Mouse (Mus musculus) lung, adult 2 months (tissue): ENCODE measurements around the gene Gm40193.

ENCODE experiments used
- CTCF ChIP-seq: fragments of 200-500 bp; IDR thresholded peaks from 2 replicates; pipeline ENCODE4 v1.5.1; 2011; ENCODE audit warnings: mild to moderate bottlenecking, low read length, control low read depth; ENCODE audit not compliant: insufficient read depth
- POLR2A ChIP-seq: fragments of 200-500 bp; IDR thresholded peaks from 2 replicates; pipeline ENCODE4 v1.6.1; 2011; ENCODE audit warnings: low read depth, mild to moderate bottlenecking, control low read depth, low read length, borderline replicate concordance; ENCODE audit errors: extremely low read depth

GRCm38 (mm10) chr11:70485498-70485897 lies 47.2 kb downstream of the Gm40193 start:
- TF ChIP-seq CTCF (no peak), POLR2A (no peak)
